Mouse (Mus musculus) heart, embryonic 16.5 days (tissue): ENCODE data around the gene Lyve1. TPM values are rescaled to one million over a fixed set of nuclear protein-coding genes. Genes with fewer than 3 reads are reported as not detected.

Experiments used
- ATAC-seq: fragments of 200-750 bp; cut with Nextera tagmentation; replicated peaks from 2 replicates; pipeline ENCODE4 v1.8.0; 2017; ENCODE audit warnings: moderate number of reproducible peaks; ENCODE audit not compliant: insufficient read depth, low FRiP score; ENCODE audit errors: extremely low read depth
- H3K27ac ChIP-seq: fragments of 300-500 bp; sonication (generic); 2 replicates; pipeline ENCODE4 v1.5.1; 2014; ENCODE audit warnings: mild to moderate bottlenecking, low read length, control low read depth, moderate library complexity
- H3K27me3 ChIP-seq: fragments of 300-500 bp; sonication (generic); 2 replicates; pipeline ENCODE4 v1.6.1; 2014; ENCODE audit warnings: low read length, mixed read lengths; ENCODE audit not compliant: control insufficient read depth, insufficient read depth
- H3K36me3 ChIP-seq: fragments of 300-500 bp; sonication (generic); 2 replicates; pipeline ENCODE4 v1.6.1; 2014; ENCODE audit not compliant: control insufficient read depth, insufficient read depth
- H3K4me1 ChIP-seq: fragments of 300-500 bp; sonication (generic); 2 replicates; pipeline ENCODE4 v1.6.1; 2014; ENCODE audit warnings: low read length, mixed read lengths; ENCODE audit not compliant: control insufficient read depth, insufficient read depth
- H3K4me2 ChIP-seq: fragments of 300-500 bp; sonication (generic); 2 replicates; pipeline ENCODE4 v1.6.1; 2014; ENCODE audit warnings: low read depth, mild to moderate bottlenecking, control low read depth, low read length
- H3K4me3 ChIP-seq: fragments of 300-500 bp; sonication (generic); 2 replicates; pipeline ENCODE4 v1.5.1; 2014; ENCODE audit warnings: mild to moderate bottlenecking, control low read depth, low read length
- H3K9ac ChIP-seq: fragments of 300-500 bp; sonication (generic); 2 replicates; pipeline ENCODE4 v1.6.1; 2014; ENCODE audit warnings: low read length, control low read depth
- H3K9me3 ChIP-seq: fragments of 300-500 bp; sonication (generic); replicated peaks from 2 replicates; pipeline ENCODE4 v1.6.1; 2016; ENCODE audit warnings: low read length; ENCODE audit not compliant: control insufficient read depth
- WGBS: fragments of 180-500 bp; shearing (Covaris S2); extraction: QIAGEN DNeasy Blood & Tissue Kit; methylation state at CpG from one replicate; pipeline ENCODE4 v1.1.7; 2014; 5-methylcytosine and 5-hydroxymethylcytosine counted together
- polyA plus RNA-seq: library from polyadenylated mRNA; unstranded; fragments of >200 nt; fragmentation: Nextera tagmentation; extraction: Ambion mirVana; gene quantifications from 2 replicates; pipeline ENCODE4 v1.2.1, GENCODE M21; 2015

Lyve1 gene
- polyA plus RNA-seq, 1 experiment from 2014 or later: 14.0 TPM

DNA sequence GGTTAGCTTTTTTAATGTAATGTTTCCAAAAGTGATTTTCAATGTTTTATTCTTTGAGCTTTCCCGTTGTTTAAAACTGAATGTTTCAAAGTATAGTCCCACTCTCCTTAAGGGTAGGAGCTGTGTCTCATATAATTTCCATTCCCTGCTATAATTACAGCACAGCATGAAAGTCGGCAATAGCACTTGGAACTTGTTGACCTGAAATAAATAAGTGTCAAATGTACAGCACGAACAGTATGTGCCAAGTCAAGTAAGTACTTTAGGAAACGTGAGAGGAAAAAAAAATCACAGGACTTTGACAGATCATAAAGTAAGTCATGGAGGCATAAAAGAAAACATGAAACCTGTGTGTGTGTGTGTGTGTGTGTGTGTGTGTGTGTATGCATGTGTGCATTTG is 41.0 kb downstream of the Lyve1 start:
- Histone ChIP-seq H3K4me1 (peaks cover 38% of the 10 kb centered on the region), H3K9me3 (no peaks in the 10 kb centered on the region), H3K36me3 (peaks cover 18% of the 10 kb centered on the region), H3K27ac (peak overlapping the region; percentile 71; the same call in 1 of the 2 replicates), H3K9ac (no peak overlapping the region), H3K4me2 (peak overlapping the region; percentile 4; the same call in 1 of the 2 replicates), H3K27me3 (no peaks in the 10 kb centered on the region), H3K4me3 (no peak overlapping the region)
- WGBS: 51% methylated on average over 4 of the region's 4 CpGs
- no peak for ATAC-seq

DNA sequence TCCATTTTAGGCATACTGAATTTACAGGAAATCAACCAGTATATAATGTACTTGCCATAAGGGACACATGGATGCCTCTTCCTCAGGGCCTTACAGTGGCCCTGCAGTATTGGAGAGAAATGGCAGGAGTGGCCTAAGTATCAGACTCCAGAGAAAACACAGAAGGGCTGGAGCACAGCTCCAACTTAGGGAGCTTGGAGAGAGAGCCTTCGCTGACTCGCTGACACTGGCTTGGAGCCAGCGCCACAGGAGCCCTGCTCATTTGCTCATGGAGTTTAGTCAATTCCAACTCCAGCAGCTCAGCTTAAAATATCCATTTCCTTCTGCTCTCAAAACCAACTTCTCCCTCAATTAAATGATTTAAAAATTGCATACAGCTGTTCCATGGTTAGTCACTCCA is 41.4 kb downstream of the Lyve1 start:
- peak overlapping the region; percentile 4; the same call in 1 of the 2 replicates for H3K4me2 ChIP-seq
- ATAC-seq: peak; percentile 51; the same call in 1 of the 2 replicates
- H3K4me1 ChIP-seq: peaks cover 38% of the 10 kb centered on the region
- no peak overlapping the region for H3K4me3 ChIP-seq
- no peaks in the 10 kb centered on the region for H3K27me3 ChIP-seq
- no peak overlapping the region for H3K9ac ChIP-seq
- 11% methylated on average over 3 of the region's 3 CpGs for WGBS
- H3K36me3 ChIP-seq: peaks cover 15% of the 10 kb centered on the region
- H3K27ac ChIP-seq: peak overlapping the region; percentile 71
- no peaks in the 10 kb centered on the region for H3K9me3 ChIP-seq

DNA sequence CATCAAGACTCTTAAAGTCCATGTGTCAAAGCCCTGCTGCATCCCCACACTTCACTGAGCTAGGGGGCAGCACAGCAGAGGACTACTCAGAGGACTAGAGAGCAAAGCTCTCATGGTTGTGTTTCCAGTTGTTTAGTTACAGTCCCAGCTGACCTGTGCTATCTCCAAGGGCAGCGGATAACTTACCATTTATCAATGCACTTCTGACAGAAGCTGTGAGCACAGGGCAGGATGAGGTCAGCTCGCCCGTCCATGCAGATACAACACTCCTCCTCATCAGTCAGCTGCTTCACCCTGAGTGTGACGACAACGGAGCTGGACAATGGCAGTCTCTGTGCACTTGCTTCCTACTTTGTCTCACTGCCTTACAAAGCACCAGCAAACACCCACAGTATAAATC is 42.0 kb downstream of the Lyve1 start:
- H3K4me2 ChIP-seq: no peak overlapping the region
- H3K27ac ChIP-seq: peak overlapping the region; percentile 71
- H3K36me3 ChIP-seq: peaks cover 13% of the 10 kb centered on the region
- H3K27me3 ChIP-seq: no peaks in the 10 kb centered on the region
- peak; percentile 42; the same call in 1 of the 2 replicates for ATAC-seq
- no peak overlapping the region for H3K9ac ChIP-seq
- peaks cover 38% of the 10 kb centered on the region for H3K4me1 ChIP-seq
- WGBS: 24% methylated on average over 5 of the region's 5 CpGs
- H3K9me3 ChIP-seq: no peaks in the 10 kb centered on the region
- no peak overlapping the region for H3K4me3 ChIP-seq

GRCm38 (mm10) chr7:110818787-110819350 is 44.2 kb downstream of the Lyve1 start:
- H3K9ac ChIP-seq: no peak overlapping the region
- H3K4me3 ChIP-seq: no peak overlapping the region
- H3K27me3 ChIP-seq: no peaks in the 10 kb centered on the region
- peaks cover 38% of the 10 kb centered on the region for H3K4me1 ChIP-seq
- H3K27ac ChIP-seq: no peak overlapping the region; the same call in 1 of the 2 replicates
- peaks cover 5% of the 10 kb centered on the region; the same call in 1 of the 2 replicates for H3K36me3 ChIP-seq
- H3K4me2 ChIP-seq: no peak overlapping the region
- H3K9me3 ChIP-seq: no peaks in the 10 kb centered on the region
- ATAC-seq: 0 out of 2 replicates have a peak, but pooled peaks have one; percentile 16
- 46% methylated on average over 11 of the region's 11 CpGs for WGBS

- Histone ChIP-seq H3K36me3 (peaks cover 5% of the 10 kb centered on the region; the same call in 1 of the 2 replicates), H3K27ac (peak overlapping the region; percentile 37; the same call in 1 of the 2 replicates), H3K9ac (no peak overlapping the region), H3K4me1 (peaks cover 31% of the 10 kb centered on the region), H3K9me3 (no peaks in the 10 kb centered on the region), H3K4me3 (no peak overlapping the region), H3K27me3 (no peaks in the 10 kb centered on the region), H3K4me2 (no peak overlapping the region)
- ATAC-seq: no peak
- WGBS: 56% methylated on average over 6 of the region's 6 CpGs
These were observed 44.8 kb downstream of the Lyve1 start for GRCm38 (mm10) chr7:110818206-110818605.

DNA sequence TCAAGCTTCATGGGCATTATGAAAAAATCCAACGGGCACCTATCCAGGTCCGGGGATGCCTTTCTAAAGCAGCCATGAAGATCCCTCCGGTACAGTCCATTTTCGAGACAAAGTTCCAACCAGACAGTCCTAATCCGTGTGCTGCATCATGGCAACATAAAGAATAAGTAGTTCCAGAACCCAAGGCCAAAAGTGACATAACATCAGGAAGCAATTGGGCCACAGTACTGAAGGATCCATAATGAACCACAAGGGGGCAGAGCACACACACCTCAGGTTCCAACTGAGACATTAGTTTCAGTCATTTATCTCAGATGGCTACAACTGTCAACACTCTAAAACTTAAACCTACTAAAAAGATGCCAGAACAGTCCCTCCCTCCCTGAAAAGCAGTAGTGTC is 47.0 kb downstream of the Lyve1 start:
- ATAC-seq: no peak
- peaks cover 20% of the 10 kb centered on the region for H3K4me1 ChIP-seq
- no peak overlapping the region for H3K9ac ChIP-seq
- no peak overlapping the region for H3K27ac ChIP-seq
- H3K9me3 ChIP-seq: no peaks in the 10 kb centered on the region
- H3K4me3 ChIP-seq: no peak overlapping the region
- no peaks in the 10 kb centered on the region for H3K36me3 ChIP-seq
- H3K4me2 ChIP-seq: no peak overlapping the region
- H3K27me3 ChIP-seq: no peaks in the 10 kb centered on the region
- 64% methylated on average over 5 of the region's 5 CpGs for WGBS

GRCm38 (mm10) chr7:110813983-110814382 is 49.1 kb downstream of the Lyve1 start:
- H3K27ac ChIP-seq: no peak overlapping the region
- no peak overlapping the region for H3K4me3 ChIP-seq
- H3K27me3 ChIP-seq: no peaks in the 10 kb centered on the region
- H3K4me1 ChIP-seq: peaks cover 11% of the 10 kb centered on the region
- WGBS: 51% methylated on average over 1 of the region's 1 CpGs
- no peak for ATAC-seq
- no peak overlapping the region for H3K9ac ChIP-seq
- H3K9me3 ChIP-seq: no peaks in the 10 kb centered on the region
- no peaks in the 10 kb centered on the region for H3K36me3 ChIP-seq
- no peak overlapping the region for H3K4me2 ChIP-seq

GRCm38 (mm10) chr7:110811529-110811928 is 51.5 kb downstream of the Lyve1 start:
- no peak overlapping the region for H3K9ac ChIP-seq
- ATAC-seq: no peak
- no peak overlapping the region for H3K27ac ChIP-seq
- H3K4me2 ChIP-seq: no peak overlapping the region
- no peak overlapping the region for H3K4me3 ChIP-seq
- 68% methylated on average over 5 of the region's 5 CpGs for WGBS
- peaks cover 10% of the 10 kb centered on the region for H3K4me1 ChIP-seq
- no peaks in the 10 kb centered on the region for H3K36me3 ChIP-seq
- no peaks in the 10 kb centered on the region for H3K27me3 ChIP-seq
- no peaks in the 10 kb centered on the region for H3K9me3 ChIP-seq

DNA sequence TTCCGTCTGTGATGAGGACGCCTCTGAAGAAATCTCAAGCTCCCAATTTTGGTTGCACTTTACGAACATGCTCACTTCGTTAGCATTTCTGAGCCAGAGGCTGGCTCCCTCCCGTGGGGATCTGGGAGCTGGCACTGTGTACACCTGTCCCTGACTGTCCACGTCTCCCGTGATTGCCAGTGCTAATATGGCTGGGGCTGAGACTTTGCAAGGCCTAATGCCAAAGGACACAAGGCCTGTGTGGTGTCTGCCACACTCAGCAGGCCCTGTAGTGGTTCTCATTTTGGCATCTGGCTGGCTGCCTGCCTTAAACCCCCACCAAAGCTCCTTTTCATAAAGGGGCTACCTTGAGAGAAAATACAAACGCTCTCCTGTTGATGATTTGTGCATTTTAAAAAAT is 52.0 kb downstream of the Lyve1 start:
- H3K9ac ChIP-seq: no peak overlapping the region
- 74% methylated on average over 8 of the region's 8 CpGs for WGBS
- ATAC-seq: no peak
- H3K4me2 ChIP-seq: no peak overlapping the region
- H3K27me3 ChIP-seq: no peaks in the 10 kb centered on the region
- H3K4me3 ChIP-seq: no peak overlapping the region
- H3K36me3 ChIP-seq: no peaks in the 10 kb centered on the region
- H3K27ac ChIP-seq: no peak overlapping the region
- no peaks in the 10 kb centered on the region for H3K9me3 ChIP-seq
- peaks cover 10% of the 10 kb centered on the region for H3K4me1 ChIP-seq
